Mouse (Mus musculus) B cell, adult 2 months (primary cell): ENCODE results near the gene Lman2.

Experiments
- DNase-seq, 2 experiments: peaks; one replicate each; pipeline ENCODE4 v3.0.0; 2022

The Lman2 gene

GRCm38 (mm10) chr13:55362453-55363060, at the start of gene Lman2:
Gene Lman2, minus strand, starts transcription at chr13:55362783.
- peak; percentile 93 to 94 for DNase-seq

GRCm38 (mm10) chr13:55411826-55412225, 49.2 kb upstream of the Lman2 start:
- peak in 1 of 2 experiments; percentile 12 for DNase-seq

- DNase-seq = no peak
Observed at GRCm38 (mm10) chr13:55408546-55409120, 46.0 kb upstream of the Lman2 start.

GRCm38 (mm10) chr13:55407341-55407740, 44.8 kb upstream of the Lman2 start:
- DNase-seq = no peak

- no peak for DNase-seq
Observed at GRCm38 (mm10) chr13:55405783-55406390, 43.3 kb upstream of the Lman2 start.

- DNase-seq = peak; percentile 88
Observed at GRCm38 (mm10) chr13:55404853-55405782, 42.5 kb upstream of the Lman2 start.

GRCm38 (mm10) chr13:55403935-55404852, 41.6 kb upstream of the Lman2 start:
- no peak for DNase-seq

GRCm38 (mm10) chr13:55403266-55403665, 40.7 kb upstream of the Lman2 start:
- no peak for DNase-seq

- no peak for DNase-seq
Observed at GRCm38 (mm10) chr13:55400039-55400346, 37.4 kb upstream of the Lman2 start.

GRCm38 (mm10) chr13:55399300-55400038, 36.9 kb upstream of the Lman2 start:
- DNase-seq = no peak

- no peak for DNase-seq
Observed at GRCm38 (mm10) chr13:55398088-55398487, 35.5 kb upstream of the Lman2 start, which contains the start of gene Slc34a1. Gene Slc34a1, plus strand, starts transcription at chr13:55398187.

- DNase-seq = peak; percentile 55 to 64
Observed at GRCm38 (mm10) chr13:55392933-55393332, 30.4 kb upstream of the Lman2 start.

GRCm38 (mm10) chr13:55391626-55392029, 29.0 kb upstream of the Lman2 start:
- DNase-seq = no peak

- DNase-seq = no peak
Observed at GRCm38 (mm10) chr13:55390644-55391043, 28.1 kb upstream of the Lman2 start.

GRCm38 (mm10) chr13:55381790-55382189, 19.2 kb upstream of the Lman2 start:
- DNase-seq = no peak

GRCm38 (mm10) chr13:55378907-55379580, 16.5 kb upstream of the Lman2 start:
- no peak for DNase-seq

GRCm38 (mm10) chr13:55375877-55376276, 13.3 kb upstream of the Lman2 start:
- DNase-seq = no peak

GRCm38 (mm10) chr13:55374206-55374924, 11.8 kb upstream of the Lman2 start:
- no peak for DNase-seq

GRCm38 (mm10) chr13:55371740-55372139, 9.2 kb upstream of the Lman2 start:
- DNase-seq = no peak

GRCm38 (mm10) chr13:55371007-55371681, 8.6 kb upstream of the Lman2 start:
- DNase-seq = no peak
